Mouse (Mus musculus) left cerebral cortex, postnatal 25 days (tissue): ENCODE data around the gene Rxrb. TPM values are rescaled to one million over a fixed set of nuclear protein-coding genes. Genes with fewer than 3 reads are reported as not detected.

Experiments
- DNase-seq, 2 experiments: peaks; one replicate each; pipeline ENCODE4 v3.0.0; 2022; ENCODE audit warnings: low spot score in 2 of 2, mixed read lengths in 1 of 2
- intact Hi-C: fragments of 180-260 bp; cut with DNase I; formaldehyde crosslinking; loops from one replicate; pipeline ENCODE4 v1.15.1; 2025
- microRNA-seq, 2 experiments: library from miRNA; unstranded; fragments of <30 nt; microRNA quantifications; one replicate each; pipeline ENCODE4 v1.2.0; 2022
- total RNA-seq, 2 experiments: library from RNA; stranded (reverse); gene quantifications; 2 replicates each; pipeline ENCODE4 v1.2.3; 2021

The Rxrb gene
- total RNA-seq, 2 experiments from 2014 or later = 79.5 to 83.1 TPM

GRCm38 (mm10) chr17:34038878-34039561 is 7.4 kb downstream of the Rxrb start, which contains the start of gene Col11a2:
Gene Col11a2 (plus strand): TSS chr17:34039437.
- intact Hi-C loops = no loop called here

GRCm38 (mm10) chr17:34039562-34040450 is 8.2 kb downstream of the Rxrb start:
- intact Hi-C loops = no loop called here
- no peak for DNase-seq

More at GRCm38 (mm10) chr17:34038878-34039561, 7.4 kb downstream of the Rxrb start, which contains the start of gene Col11a2:
- no peak for DNase-seq

GRCm38 (mm10) chr17:34045941-34046340 is 14.3 kb downstream of the Rxrb start:
- intact Hi-C loops = no loop called here
- no peak for DNase-seq

- no peak for DNase-seq
- intact Hi-C loops = no loop called here
These were observed 15.9 kb downstream of the Rxrb start for GRCm38 (mm10) chr17:34047404-34048050.

GRCm38 (mm10) chr17:34057224-34057623 is 25.6 kb downstream of the Rxrb start:
- intact Hi-C loops = no loop called here
- no peak for DNase-seq

DNA sequence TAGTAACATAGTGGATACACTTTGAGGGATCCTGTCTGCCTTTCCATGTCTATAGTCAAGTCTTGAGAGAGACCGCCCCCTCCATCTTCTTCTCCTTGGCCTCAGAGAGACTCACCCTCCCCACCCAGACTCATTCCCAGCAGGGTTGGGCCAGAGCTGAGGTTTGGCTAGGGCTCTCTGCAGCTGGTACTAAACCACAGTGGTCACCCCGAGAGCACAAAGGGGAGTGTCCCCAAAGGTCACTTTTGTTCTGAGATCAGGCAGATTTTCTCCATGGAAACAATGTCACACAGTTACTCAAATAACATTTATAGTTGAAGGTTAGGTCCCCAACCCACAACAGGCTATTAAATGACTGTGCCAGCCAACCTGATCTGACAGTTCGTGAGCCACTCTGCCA is 37.3 kb downstream of the Rxrb start:
- intact Hi-C loops = no loop called here
- DNase-seq = no peak

DNA sequence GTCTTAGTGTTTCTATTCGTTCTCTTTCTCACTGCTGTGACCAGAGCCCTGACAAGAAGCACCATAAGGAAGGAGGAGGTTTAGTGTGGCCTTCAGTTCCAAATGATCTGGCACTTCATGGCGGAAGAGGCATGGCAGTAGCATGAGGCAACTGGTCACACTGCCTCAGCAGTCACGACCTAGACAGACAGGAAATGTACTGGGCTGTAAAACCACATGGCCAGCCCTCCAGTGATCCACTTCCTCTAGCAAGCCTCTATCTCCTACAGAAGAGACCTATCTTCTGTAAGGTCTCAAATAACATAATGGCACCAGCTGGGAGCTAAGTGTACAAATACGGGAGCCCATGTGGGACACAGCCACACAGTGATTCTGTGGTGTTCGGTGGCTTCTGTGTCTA is 40.5 kb downstream of the Rxrb start:
- intact Hi-C loops = no loop called here
- no peak for DNase-seq

DNA sequence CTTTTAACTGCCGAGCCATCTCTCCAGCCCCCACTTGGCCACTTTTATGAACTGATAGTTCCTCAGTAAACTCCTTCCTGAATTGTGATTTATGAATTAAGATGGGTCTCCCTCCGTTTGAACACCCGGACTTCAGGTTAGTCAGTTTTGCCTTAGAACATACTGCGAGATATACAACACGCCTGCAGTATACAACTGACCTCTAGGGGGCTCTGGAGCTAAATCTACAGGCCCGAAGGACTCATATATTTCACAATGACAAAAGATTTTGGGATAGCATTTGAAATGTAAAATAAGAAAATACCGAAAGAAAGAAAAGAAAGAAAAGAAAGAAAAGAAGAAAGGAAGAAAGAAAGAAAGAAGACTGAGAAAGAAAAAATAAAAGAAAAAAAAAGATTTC is 43.7 kb downstream of the Rxrb start:
- intact Hi-C loops = no loop called here
- DNase-seq = peak; percentile 56 to 65

- intact Hi-C loops = loop anchor here (2.0 kb wide), 1 partner anchor 91 kb away; no protein-coding TSS in a partner anchor
- DNase-seq = peak; percentile 62 to 66
These were observed 45.9 kb downstream of the Rxrb start for GRCm38 (mm10) chr17:34077549-34077948.

DNA sequence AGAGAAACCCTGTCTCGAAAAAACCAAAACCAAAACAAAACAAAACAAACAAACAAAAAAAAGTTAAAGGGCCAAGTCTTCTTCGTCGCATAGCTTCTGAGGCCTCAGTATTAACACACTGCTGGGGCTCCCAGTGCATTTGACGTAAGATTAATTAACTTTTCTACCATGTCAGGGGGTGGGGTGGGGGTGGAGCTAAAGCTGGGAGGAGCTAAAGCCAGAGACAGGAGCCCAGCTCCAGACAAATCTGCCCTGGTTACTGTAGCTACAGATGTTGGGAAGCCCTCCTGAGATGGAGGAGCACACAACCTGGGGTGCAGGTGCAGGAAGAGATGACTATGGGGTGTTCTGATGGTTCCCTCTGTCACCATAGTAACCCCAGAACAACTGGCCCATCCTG is 46.5 kb downstream of the Rxrb start:
- no peak for DNase-seq
- intact Hi-C loops = no loop called here

DNA sequence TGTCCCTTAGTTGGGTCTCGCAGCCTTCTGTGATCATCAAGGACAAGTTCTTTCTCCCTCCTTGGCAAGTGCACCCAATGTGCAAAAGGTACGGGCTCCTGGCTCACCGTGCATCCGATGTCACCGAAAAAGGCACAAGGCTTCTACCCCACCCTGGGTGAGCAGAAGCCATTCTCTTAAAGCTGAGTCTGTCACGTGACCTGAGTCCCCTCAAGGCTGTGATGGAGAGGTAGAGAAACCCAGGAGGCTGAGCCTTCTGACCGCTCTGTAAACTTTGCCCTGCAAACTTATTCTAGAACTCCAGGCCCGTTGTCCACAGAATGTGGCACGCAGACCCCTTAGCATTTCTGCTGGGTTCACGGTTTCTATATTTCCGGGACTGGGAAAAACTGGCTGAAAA is 47.4 kb downstream of the Rxrb start:
- DNase-seq = no peak
- intact Hi-C loops = no loop called here

- peak; percentile 24 to 74 for DNase-seq
- intact Hi-C loops = loop anchor here (5.0 kb wide), 1 partner anchor 158 kb away; the partner anchor contains the start of gene H2-Ob
These were observed 48.0 kb downstream of the Rxrb start for GRCm38 (mm10) chr17:34079621-34080020.

GRCm38 (mm10) chr17:34083104-34083503 is 51.5 kb downstream of the Rxrb start:
- no peak for DNase-seq
- intact Hi-C loops = loop anchor here (5.0 kb wide), 1 partner anchor 154 kb away; the partner anchor contains the start of gene H2-Ob

DNA sequence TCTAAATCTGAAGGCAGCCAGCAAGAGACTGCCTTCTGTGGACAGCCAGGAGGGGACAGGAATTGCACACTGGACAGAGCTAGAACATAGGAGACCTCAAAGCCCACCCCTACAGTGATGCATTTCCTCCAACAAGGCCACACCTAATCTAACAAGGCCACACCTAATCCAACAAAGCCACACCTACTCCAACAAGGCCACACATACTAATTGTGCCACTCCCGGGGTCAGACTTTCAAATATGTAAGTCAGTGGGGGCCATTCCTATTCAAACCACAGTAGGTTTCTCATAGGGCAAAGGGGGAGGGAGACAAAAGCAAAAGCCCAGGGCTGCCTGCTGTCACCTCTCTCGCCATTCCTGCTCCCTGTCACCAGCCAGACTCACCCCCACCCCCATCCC is 55.8 kb downstream of the Rxrb start:
- intact Hi-C loops = no loop called here
- DNase-seq = no peak

Small RNA genes within 50 kb of the gene (microRNA-seq; reads per million reads assigned to microRNA genes)
- gene Mir219a-1 (0 to 0.25 reads per million in 2 experiments), gene Mir219c (0 reads per million in 2 experiments)

Other genes starting within 250 kb of the Rxrb start
- 1 to 10 TPM; 3.9 to 4.1 TPM for gene Angptl4, start 250.0 kb upstream of the Rxrb start, total RNA-seq
- gene Kank3, start 221.3 kb upstream of the Rxrb start, total RNA-seq = 10 to 100 TPM; 37.0 to 39.7 TPM
- gene Rps28, start 207.2 kb upstream of the Rxrb start, total RNA-seq = 100 to 1,000 TPM; 675 to 677 TPM
- 100 to 1,000 TPM; 196 to 205 TPM for gene Ndufa7, start 207.2 kb upstream of the Rxrb start, total RNA-seq
- gene Cd320, start 188.7 kb upstream of the Rxrb start, total RNA-seq = 10 to 100 TPM; 28.1 to 28.3 TPM
- gene Gm7029, start 158.0 kb upstream of the Rxrb start, total RNA-seq = not detected
- gene Kifc1, start 141.2 kb upstream of the Rxrb start, total RNA-seq = 1 to 10 TPM; 3.0 to 3.4 TPM
- gene Platr17, start 126.7 kb upstream of the Rxrb start, total RNA-seq = under 1 TPM in 1 of 2 experiments, not detected in 1; 0.57 TPM
- 10 to 100 TPM; 26.0 to 26.2 TPM for gene Daxx, start 122.4 kb upstream of the Rxrb start, total RNA-seq
- 10 to 100 TPM; 32.7 to 37.7 TPM for gene Tapbp, start 115.9 kb upstream of the Rxrb start, total RNA-seq
- 10 to 100 TPM; 28.1 to 32.1 TPM for gene Zbtb22, start 115.9 kb upstream of the Rxrb start, total RNA-seq
- gene Rgl2, start 102.3 kb upstream of the Rxrb start, total RNA-seq = 10 to 100 TPM; 55.2 to 66.8 TPM
- gene Pfdn6, start 91.5 kb upstream of the Rxrb start, total RNA-seq = 100 to 1,000 TPM in 1 of 2 experiments, 10 to 100 TPM in 1; 89.7 to 104 TPM
- gene Wdr46, start 91.2 kb upstream of the Rxrb start, total RNA-seq = 10 to 100 TPM; 11.2 to 12.0 TPM
- gene B3galt4, start 80.3 kb upstream of the Rxrb start, total RNA-seq = 1 to 10 TPM; 5.8 to 6.4 TPM
- 10 to 100 TPM; 78.4 to 81.9 TPM for gene Vps52, start 76.0 kb upstream of the Rxrb start, total RNA-seq
- 100 to 1,000 TPM; 296 to 299 TPM for gene Rps18, start 75.8 kb upstream of the Rxrb start, total RNA-seq
- 10 to 100 TPM; 12.3 to 15.9 TPM for gene H2-K1, start 31.5 kb upstream of the Rxrb start, total RNA-seq
- 10 to 100 TPM; 28.4 to 32.2 TPM for gene Ring1, start 7.1 kb upstream of the Rxrb start, total RNA-seq
- 10 to 100 TPM; 33.3 to 35.1 TPM for gene H2-Ke6, start 3.8 kb upstream of the Rxrb start, total RNA-seq
- gene Slc39a7, start 130 bp upstream of the Rxrb start, total RNA-seq = 10 to 100 TPM; 96.2 to 98.6 TPM
- 10 to 100 TPM; 14.1 to 14.6 TPM for gene Col11a2, start 7.6 kb downstream of the Rxrb start, total RNA-seq
- under 1 TPM in 1 of 2 experiments, not detected in 1; 0.34 TPM for gene H2-Oa, start 60.5 kb downstream of the Rxrb start, total RNA-seq
- 10 to 100 TPM; 26.0 to 26.5 TPM for gene H2-DMa, start 87.7 kb downstream of the Rxrb start, total RNA-seq
- gene Brd2, start 90.8 kb downstream of the Rxrb start, total RNA-seq = 100 to 1,000 TPM; 178 to 192 TPM
- gene H2-DMb2, start 111.5 kb downstream of the Rxrb start, total RNA-seq = under 1 TPM; 0.46 to 0.92 TPM
- 1 to 10 TPM in 1 of 2 experiments, under 1 TPM in 1; 0.94 to 1.5 TPM for gene H2-DMb1, start 121.3 kb downstream of the Rxrb start, total RNA-seq
- gene Tap1, start 155.7 kb downstream of the Rxrb start, total RNA-seq = 1 to 10 TPM; 1.5 to 1.8 TPM
- gene Psmb9, start 156.0 kb downstream of the Rxrb start, total RNA-seq = 1 to 10 TPM in 1 of 2 experiments, under 1 TPM in 1; 0.53 to 1.4 TPM
- 1 to 10 TPM; 2.0 to 4.1 TPM for gene Psmb8, start 165.9 kb downstream of the Rxrb start, total RNA-seq
- 1 to 10 TPM; 5.2 to 5.4 TPM for gene Tap2, start 171.7 kb downstream of the Rxrb start, total RNA-seq
- gene H2-Ob, start 207.1 kb downstream of the Rxrb start, total RNA-seq = under 1 TPM in 1 of 2 experiments, not detected in 1; 0.23 TPM
- gene H2-Ab1, start 225.9 kb downstream of the Rxrb start, total RNA-seq = 1 to 10 TPM; 1.8 to 2.7 TPM